Mouse (Mus musculus) layer of hippocampus, adult 9-10 months (tissue): ENCODE measurements at regions not wholly inside any gene's neighbourhood (a gene's known extent, or its start where the extent isn't known, plus 50 kb on each side); places are given as distances from the start of the nearest gene placed in this dataset.
"Not testable (repeated sequence)": the region's sequence is repeated elsewhere in the genome, so short reads cannot be mapped to it uniquely, and the experiment has no call there.

Experiments used
- DNase-seq: peaks from one replicate; pipeline ENCODE4 v3.0.0; 2022; ENCODE audit warnings: low spot score

DNA sequence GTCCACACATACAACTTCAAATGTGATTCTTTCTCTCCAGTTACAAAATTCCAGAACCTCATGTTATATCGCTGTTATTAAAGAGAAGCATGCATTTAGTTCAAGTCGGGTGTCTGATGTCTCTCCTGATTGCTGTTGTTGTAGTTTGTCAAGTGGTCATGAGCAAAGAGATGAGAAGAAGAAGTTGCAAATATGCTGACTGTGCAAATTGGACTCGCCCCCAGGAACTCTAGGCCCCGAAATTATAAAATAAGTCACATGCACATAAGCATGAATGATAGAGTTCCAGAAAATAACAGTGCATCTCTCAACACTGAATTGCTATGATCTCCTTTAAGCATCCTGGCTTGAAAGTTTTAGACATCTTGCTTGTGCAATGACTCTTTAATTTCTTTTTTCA is 53.3 kb downstream of the Kif2b start:
- no peak for DNase-seq

DNA sequence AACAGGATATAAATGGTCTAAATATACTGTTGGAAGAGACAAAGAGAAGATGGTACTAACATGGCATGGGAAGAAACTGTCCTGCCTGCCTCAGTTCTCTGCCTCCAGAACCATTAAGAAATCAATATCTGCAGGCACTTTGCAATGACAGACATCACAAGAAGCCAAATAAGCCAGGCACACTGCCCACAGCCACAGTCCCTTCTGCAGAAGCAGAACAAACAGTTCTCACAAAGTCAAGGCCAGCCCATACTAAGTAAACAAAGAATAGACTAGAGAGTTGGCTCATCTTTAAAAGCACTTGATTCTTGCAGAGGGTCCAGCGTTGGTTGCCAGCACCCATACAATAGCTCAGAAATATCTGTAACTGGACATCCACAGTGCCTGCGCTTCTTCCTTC is 98.1 kb downstream of the Kif2b start:
- DNase-seq, result no peak

DNA sequence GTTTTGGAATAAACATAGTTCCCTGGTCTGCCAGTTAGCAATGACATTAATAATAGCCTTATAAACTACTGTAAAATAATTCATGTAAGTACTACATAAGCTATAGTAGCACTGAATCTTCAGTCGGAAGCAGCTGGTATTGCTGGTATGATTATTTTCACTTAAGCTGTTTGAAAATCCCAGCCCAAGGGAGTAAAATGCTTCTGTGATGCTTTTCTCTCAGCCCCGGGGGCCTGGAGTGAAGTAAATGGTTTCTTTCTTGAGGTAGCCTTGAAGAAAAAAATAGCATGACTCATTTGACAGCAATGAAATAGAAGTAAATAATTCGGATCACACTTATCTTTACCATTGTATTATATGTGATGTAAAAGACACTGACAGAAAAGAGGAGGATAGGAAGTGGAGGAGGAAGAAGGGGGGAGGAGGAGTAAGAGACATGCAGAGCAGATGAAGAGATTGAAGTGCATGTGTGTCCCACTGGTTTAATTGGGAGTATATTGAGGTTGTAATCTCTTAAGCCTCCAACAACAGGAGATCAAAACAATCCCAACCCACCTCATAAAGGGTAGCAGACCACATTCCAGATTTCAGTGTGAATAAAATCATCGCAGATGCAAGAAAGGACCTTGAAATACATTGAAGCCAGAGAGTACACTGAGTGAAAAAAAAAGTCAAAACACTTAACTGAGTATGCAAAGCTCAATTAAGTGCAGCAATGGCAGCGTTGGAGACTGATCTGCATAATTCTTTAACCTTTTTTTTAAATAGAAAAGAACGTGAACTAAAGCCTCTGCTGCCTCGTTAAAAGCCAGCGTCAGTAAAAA is 113.6 kb downstream of the Kif2b start:
- no peak for DNase-seq

GRCm38 (mm10) chr11:91461946-91462345 is 115.4 kb downstream of the Kif2b start:
- no peak for DNase-seq

DNA sequence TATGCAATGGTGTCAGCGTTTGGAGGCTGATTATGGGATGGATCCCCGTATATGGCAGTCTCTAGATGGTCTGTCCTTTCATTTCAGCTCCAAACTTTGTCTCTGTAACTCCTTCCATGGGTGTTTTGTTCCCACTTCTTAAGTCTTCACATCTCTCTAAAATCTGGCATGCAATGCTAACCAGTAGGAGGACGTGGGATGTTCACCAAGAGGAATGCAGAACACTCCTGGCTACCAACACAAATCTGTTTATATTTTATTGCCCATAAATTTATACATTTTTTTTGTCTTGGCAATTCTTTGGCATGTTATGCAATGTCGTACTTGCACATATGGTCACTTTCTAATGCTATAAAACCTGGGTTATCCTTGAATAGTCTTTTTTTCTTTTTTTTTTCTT is 135.0 kb downstream of the Kif2b start:
- DNase-seq, result peak; percentile 12

DNA sequence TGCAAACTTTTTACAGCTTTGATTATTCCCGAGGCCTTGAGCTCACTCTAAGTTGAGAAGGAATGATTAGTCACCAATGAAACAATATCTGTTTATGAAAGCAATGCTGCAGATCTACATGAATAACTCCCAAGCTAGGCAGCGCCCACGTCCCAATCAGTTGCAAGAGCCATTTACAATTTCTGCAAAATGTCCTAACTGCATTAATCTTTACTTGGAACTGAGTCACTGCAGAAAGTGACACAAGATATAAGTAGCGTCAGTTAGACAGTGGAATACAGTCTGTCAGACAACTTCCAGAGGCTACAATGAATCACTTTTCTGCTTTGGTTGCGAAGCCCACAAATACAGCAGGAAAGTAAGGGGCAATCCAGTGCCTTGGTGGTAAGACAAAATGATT is 145.2 kb downstream of the Kif2b start:
- DNase-seq, result no peak

DNA sequence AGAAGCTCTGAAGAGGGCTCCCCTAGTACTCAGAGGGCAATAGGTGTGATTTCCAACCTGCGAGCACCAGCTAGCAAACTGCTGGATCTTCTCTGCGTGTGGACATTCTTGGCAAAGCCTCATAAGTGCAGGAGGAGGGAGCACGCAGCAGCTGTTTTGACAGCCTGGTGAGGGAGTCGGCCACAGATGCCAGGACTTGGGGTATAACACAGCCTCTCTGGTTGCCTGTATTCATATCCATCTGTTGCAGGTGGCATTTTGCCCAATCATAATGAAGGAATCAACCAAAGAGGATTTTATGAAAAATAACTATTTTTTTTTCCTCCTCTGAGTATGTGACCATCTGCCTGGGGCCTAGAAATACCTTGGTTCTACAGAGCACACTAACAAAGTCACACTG is 150.6 kb downstream of the Kif2b start:
- peak; percentile 87 for DNase-seq

DNA sequence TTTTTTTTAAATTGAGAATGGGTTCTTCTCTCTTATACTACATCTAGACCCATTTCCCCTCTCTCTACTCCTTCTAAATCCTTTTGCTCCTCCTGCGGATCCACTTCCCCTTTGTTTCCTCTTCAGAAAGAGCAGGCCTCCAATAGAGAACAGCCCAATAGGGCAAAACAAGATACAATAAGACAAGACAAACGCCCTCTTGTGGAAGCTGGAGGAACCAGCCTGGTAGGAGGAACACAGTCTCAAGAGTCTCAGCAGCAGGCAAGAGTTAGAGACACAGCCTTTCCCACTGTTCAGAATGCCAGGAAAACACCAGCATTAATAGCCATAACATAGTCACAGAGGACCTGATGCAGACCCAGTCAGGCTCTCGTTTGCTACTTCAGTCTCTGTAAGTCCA is 190.2 kb downstream of the Kif2b start:
- no peak for DNase-seq

GRCm38 (mm10) chr11:91357029-91357428 is 220.3 kb downstream of the Kif2b start:
- DNase-seq, result no peak

GRCm38 (mm10) chr11:91342629-91343028 is 234.7 kb downstream of the Kif2b start:
- no peak for DNase-seq

GRCm38 (mm10) chr11:91333056-91333455 is 244.3 kb downstream of the Kif2b start:
- no peak for DNase-seq

- DNase-seq, result no peak
Measured at GRCm38 (mm10) chr11:91327543-91327942, 249.8 kb downstream of the Kif2b start.

DNA sequence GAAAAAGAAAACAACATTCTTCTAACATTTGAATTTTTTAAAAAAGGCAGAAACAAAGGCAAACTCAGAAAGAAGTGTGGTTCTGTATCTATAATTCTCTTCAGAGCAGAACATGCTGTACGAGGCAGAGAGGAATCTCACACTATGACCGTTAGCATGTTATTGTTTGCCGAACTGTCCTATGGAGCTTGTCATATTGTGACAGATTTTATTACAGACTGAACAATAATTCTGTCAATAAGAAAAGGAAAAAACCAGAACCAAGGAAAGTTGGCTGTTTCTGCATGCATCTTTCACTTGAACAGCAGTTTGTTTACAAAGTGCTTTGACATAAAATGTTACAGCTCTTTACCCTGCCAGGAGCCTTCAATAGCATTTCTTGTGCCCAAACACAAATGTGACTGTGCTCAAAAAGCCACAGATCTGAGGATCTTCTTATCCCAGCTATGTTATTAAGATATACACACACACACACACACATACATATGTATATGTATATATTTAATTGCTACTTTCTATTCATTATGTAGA is 267.1 kb downstream of the Kif2b start:
- DNase-seq, result no peak

DNA sequence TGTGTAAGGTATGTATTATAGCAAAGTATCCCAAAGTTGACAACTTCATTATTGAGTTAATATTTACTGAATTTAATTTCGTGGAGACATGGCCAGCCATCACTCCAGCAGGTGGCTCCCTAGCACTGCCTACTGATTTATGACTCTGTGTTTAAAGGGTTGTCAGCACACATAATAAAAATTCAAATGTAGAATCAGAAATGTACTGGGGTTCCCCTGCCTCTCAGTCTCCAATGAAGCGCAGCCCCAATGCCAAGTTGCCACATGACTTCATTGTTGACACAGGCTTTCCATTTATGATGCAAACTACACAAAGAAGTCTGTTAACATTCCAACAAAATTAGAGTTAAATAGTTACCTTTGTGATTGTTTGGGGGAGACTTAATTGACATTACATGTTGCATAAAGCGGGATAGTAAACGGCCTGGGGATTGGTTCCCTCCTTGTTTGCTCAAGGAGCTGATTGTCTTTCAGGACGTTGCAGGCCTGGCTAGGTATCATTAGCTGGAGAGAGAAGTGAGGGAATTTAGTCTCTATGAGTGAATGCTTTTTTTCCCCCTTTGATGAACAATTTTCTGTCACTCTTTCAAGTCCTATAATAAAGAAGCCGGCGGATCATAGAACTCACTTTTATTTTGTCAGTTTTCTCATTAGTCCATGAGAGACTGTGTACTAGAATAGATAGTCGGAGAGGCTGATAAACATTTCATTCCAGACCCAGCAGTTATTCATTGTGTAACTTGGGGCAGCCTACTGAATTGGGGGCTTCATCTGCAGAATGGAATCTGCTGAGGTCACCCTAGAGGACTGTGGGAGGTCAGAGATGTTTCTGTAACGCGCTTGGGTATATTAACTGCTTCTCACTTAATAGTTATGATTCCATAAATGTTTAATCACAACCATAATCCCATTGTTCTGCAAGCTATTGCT is 287.9 kb downstream of the Kif2b start:
- peak; percentile 55 for DNase-seq

DNA sequence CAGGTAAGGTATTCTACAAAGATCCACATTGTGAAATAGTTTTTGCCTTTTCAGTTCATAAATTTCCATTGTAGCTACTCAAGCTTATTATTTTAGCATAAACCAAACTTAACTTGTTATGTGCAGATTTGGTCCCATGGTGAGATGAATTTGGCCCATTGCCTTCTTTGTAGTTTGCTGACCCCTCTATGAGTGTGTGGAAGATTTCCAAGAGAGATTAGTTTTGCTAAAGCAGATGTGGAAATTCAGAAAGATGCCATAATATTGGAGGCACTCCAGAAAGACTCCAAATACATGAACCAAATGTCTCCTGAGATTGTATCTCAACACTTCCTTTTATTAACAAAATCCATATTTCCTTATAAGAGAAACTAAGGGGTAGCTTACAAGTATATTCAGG is 291.0 kb downstream of the Kif2b start:
- no peak for DNase-seq

GRCm38 (mm10) chr11:91262216-91262615 is 315.1 kb downstream of the Kif2b start:
- no peak for DNase-seq

DNA sequence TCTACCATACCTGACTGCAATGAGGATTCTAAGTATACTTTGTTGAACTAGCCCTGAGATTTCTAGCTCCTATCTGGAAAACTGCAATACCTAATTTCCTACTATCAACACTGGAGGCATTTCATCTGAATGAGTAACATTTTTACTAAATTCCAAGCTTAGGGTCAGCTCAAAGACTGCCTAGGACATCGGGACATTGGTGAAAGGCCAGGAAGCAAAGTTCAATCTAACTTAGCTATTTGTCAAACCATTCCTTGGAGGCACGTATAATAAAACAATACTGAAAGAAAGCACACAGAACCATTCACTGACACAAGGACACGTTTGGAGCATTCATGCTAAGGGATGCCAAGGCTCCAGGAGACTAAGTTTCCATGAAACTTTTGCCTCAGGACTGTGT is 335.3 kb downstream of the Kif2b start:
- DNase-seq, result not testable (repeated sequence)

DNA sequence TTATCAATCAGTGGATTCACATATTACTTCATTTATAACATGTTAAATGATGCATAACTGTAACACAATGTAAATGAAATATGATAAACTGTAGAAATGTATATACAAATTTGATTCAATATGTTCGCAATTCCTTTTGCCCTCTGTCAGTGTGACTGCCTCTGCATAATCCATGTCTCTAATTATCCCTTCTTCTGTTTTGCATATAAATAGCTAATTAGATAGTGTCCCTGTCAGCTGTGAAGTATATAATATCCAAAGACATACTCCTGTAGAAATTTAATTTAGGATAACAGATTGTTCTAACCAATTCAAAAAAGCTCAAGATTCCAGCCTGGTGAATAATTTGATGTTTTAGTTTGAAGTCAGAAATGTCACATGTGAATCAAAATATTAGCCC is 361.2 kb downstream of the Kif2b start:
- no peak for DNase-seq

DNA sequence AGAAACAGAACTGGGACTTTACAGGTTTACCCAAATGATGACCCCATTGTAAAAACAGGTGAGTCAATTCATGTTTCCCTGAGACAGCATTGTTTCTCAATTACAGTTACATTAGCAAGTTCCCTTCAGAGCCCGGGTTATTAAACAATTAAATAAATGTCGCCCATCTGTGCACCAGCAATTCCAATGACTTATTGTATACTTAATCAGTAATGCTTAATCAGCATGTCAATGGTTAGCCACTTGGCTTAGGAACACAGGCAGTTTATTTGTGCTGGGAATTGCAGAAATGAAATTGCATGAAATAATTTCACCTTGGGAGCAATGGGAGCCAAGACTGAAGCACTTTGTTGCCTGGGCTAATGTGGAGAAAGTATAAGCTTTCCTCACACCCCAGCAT is 364.3 kb downstream of the Kif2b start:
- DNase-seq, result no peak

DNA sequence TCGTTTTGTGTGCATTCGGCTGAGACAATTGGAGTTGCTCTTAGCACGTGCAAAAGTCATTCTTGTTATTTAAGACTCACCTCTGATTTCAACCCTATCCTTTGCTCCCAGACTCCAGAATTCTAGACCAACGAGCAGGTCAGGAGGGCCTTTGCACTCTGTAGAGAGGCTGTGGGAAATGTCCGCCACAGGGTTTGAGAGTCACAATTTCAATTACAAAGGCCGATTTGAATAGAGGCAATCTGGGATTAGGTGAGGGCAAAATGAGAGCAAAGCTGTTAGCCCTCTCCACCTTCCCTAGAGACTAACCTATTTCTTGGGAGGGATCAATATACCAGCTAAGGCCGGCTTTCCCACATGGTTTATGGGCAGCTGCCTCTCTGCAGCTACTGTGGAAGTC is 370.9 kb downstream of the Kif2b start:
- no peak for DNase-seq

- no peak for DNase-seq
Measured at GRCm38 (mm10) chr11:91204416-91204815, 372.9 kb downstream of the Kif2b start.

DNA sequence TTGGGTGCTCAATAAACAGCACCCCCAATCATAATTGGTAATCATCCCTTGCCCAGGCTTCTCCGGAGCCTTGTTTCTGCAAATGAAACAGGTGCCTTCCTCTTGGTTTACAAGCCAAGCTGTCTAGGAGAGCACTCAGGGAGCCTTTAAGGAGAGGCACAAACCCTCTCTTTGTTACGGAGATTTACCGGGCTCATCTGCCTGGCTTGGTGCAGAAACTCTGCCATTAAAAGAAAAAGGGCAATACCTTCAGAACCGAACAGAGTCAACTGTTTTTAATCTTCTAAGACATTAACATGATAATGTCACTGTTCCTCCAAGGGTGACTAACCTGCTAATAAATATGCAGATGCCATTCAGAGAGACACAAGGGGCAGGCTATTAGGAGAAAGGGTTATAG is 380.5 kb downstream of the Kif2b start:
- DNase-seq, result no peak

DNA sequence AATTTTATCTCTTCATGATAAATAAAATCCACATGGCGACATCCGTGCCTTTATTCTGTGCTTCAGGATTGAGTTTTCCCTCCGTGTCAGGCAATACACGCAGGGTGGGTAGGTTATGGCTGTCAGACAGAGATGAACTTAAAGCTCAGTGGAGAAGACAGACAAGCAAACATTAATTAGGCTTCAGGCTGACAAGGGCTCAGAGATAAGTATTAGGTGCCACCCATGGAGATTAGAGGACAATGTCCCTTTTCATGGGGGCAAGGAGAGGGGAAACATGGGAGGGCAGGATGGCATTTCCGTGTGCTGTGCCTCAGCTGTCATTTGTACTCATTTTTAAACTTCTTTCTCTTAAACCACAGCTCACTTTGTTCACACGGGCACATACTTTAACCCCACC is 381.0 kb downstream of the Kif2b start:
- DNase-seq, result no peak
